Mouse (Mus musculus): ENCODE measurements around the gene C530008M17Rik.

GRCm38 (mm10) chr5:76665421-76665820 lies 9.1 kb downstream of the C530008M17Rik start:
- TF ChIP-seq POLR2A (IDR thresholded peaks at IDR 0.05; ENCODE audit: low read depth, low read length) = no peak
- no peak for TF ChIP-seq HCFC1 (IDR thresholded peaks at IDR 0.05; ENCODE audit: low read depth, low read length)
- no peak for TF ChIP-seq SIN3A (IDR thresholded peaks at IDR 0.05; ENCODE audit: low read length)
- TF ChIP-seq CTCF (conservative IDR thresholded peaks at IDR 0.05 in 1 of 2, IDR thresholded peaks at IDR 0.05 in 1 of 2; ENCODE audit: low read depth in 2 of 2, low read length in 2 of 2) = no peak
- no peak for TF ChIP-seq EP300 (IDR thresholded peaks at IDR 0.05; ENCODE audit: low read length)
- no peak for TF ChIP-seq MAX (IDR thresholded peaks at IDR 0.05; ENCODE audit: low read length)
- no peak for TF ChIP-seq MAFK (IDR thresholded peaks at IDR 0.05; ENCODE audit: insufficient replicate concordance, low read length)
- TF ChIP-seq E2F4 (IDR thresholded peaks at IDR 0.05; ENCODE audit: insufficient replicate concordance, low read depth, low read length) = no peak
- no peak for TF ChIP-seq RCOR1 (conservative IDR thresholded peaks at IDR 0.05; ENCODE audit: low read depth, low read length)
- TF ChIP-seq CHD1 (IDR thresholded peaks at IDR 0.05; ENCODE audit: low read depth, low read length) = no peak
- TF ChIP-seq MXI1 (IDR thresholded peaks at IDR 0.05; ENCODE audit: low read depth, low read length) = no peak
- no peak for TF ChIP-seq KAT2A (IDR thresholded peaks at IDR 0.05; ENCODE audit: insufficient replicate concordance, low read length)
- no peak for TF ChIP-seq CHD2 (IDR thresholded peaks at IDR 0.05; ENCODE audit: low read length)
- no peak for TF ChIP-seq POLR2AphosphoS2 (IDR thresholded peaks at IDR 0.05; ENCODE audit: low read depth, low read length)

All from CH12.LX (cell line).